Mouse (Mus musculus) heart, embryonic 13.5 days (tissue): ENCODE results near the gene Btn1a1. TPM values are rescaled to one million over a fixed set of nuclear protein-coding genes. Genes with fewer than 3 reads are reported as not detected.

Experiments
- ATAC-seq: fragments of 200-750 bp; cut with Nextera tagmentation; 2 replicates; pipeline ENCODE4 v1.8.0; 2017; ENCODE audit warnings: moderate TSS enrichment; ENCODE audit not compliant: insufficient number of reproducible peaks, low FRiP score, low TSS enrichment; ENCODE audit errors: extremely low read depth
- H3K27ac ChIP-seq: fragments of 300-500 bp; sonication (generic); replicated peaks from 2 replicates; pipeline ENCODE4 v1.5.1; 2015; ENCODE audit warnings: moderate library complexity, mild to moderate bottlenecking, inconsistent platforms
- H3K27me3 ChIP-seq: fragments of 300-500 bp; sonication (generic); replicated peaks from 2 replicates; pipeline ENCODE4 v1.6.1; 2015; ENCODE audit warnings: mild to moderate bottlenecking, inconsistent platforms
- H3K36me3 ChIP-seq: fragments of 300-500 bp; sonication (generic); 2 replicates; pipeline ENCODE4 v1.6.1; 2015; ENCODE audit warnings: mild to moderate bottlenecking, inconsistent platforms
- H3K4me1 ChIP-seq: fragments of 300-500 bp; sonication (generic); 2 replicates; pipeline ENCODE4 v1.6.1; 2015; ENCODE audit warnings: inconsistent platforms
- H3K4me2 ChIP-seq: fragments of 300-500 bp; sonication (generic); 2 replicates; pipeline ENCODE4 v1.6.1; 2015; ENCODE audit warnings: inconsistent platforms, mild to moderate bottlenecking, moderate library complexity
- H3K4me3 ChIP-seq: fragments of 300-500 bp; sonication (generic); 2 replicates; pipeline ENCODE4 v1.5.1; 2015; ENCODE audit warnings: moderate library complexity, mild to moderate bottlenecking, inconsistent platforms
- H3K9ac ChIP-seq: fragments of 300-500 bp; sonication (generic); 2 replicates; pipeline ENCODE4 v1.6.1; 2015; ENCODE audit warnings: inconsistent platforms, mild to moderate bottlenecking, moderate library complexity
- H3K9me3 ChIP-seq: fragments of 300-500 bp; sonication (generic); 2 replicates; pipeline ENCODE4 v1.6.1; 2016; ENCODE audit warnings: inconsistent platforms
- WGBS: fragments of 180-500 bp; shearing (Covaris S2); methylation state at CpG from one replicate; pipeline ENCODE4 v1.1.7; 2015; ENCODE audit warnings: mixed read lengths; 5-methylcytosine and 5-hydroxymethylcytosine counted together
- polyA plus RNA-seq: library from polyadenylated mRNA; unstranded; fragments of >200 nt; fragmentation: Nextera tagmentation; extraction: Ambion mirVana; gene quantifications from 2 replicates; pipeline ENCODE4 v1.2.1, GENCODE M21; 2015

The Btn1a1 gene
- polyA plus RNA-seq, 1 experiment from 2014 or later = 1.1 TPM

DNA sequence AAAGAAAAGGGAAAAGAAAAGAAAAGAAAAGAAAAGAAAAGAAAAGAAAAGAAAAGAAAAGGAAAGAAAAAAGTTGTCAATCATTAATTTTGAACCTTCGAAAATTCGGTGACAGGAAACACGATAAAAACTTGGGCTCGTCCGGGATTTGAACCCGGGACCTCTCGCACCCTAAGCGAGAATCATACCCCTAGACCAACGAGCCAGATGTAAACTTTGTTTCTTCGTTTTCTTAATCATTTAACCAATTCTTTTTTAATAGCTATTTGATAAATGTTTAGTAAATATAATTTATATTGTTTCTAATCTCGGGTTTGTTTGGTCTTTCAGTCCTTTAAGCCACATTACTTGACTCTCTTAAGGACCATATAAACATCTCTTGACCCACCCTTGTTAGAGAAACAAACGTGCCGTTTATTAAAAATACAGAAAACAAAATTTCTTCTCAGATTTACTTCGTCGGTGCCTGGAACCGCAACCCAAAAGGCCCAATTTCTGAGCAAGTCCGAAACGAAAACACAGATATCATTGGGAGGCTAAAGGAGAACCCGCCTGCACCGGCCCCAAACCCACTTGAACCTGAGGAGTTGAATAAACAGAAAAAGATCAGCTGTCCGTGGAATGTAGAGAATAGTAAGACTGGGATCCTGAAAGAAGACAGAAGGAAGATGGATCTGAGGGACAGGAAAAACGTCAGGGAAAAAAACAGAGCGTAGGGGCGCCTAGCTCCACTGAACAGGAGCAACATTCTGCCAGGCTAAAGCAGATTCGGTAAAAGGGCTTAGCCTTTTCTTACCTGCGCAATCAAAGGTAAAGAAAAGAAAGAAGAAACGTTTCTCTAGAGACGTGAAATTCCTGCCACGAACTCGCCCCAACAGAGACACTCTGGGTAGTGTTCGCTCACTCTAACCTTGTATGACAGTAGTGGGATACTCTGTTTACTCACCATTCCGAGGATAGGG is 28.6 kb downstream of the Btn1a1 start:
- H3K27ac ChIP-seq = peak overlapping the region; percentile 82
- ATAC-seq = peak; percentile 11; the same call in 1 of the 2 replicates
- H3K4me3 ChIP-seq = peak overlapping the region; percentile 74
- no peaks in the 10 kb centered on the region for H3K36me3 ChIP-seq
- WGBS = under 1% methylated on average over 32 of the region's 32 CpGs
- no peaks in the 10 kb centered on the region for H3K9me3 ChIP-seq
- peak overlapping the region; percentile 86 for H3K9ac ChIP-seq
- peaks cover 16% of the 10 kb centered on the region for H3K4me1 ChIP-seq
- H3K27me3 ChIP-seq = no peaks in the 10 kb centered on the region
- H3K4me2 ChIP-seq = peak overlapping the region; percentile 82

DNA sequence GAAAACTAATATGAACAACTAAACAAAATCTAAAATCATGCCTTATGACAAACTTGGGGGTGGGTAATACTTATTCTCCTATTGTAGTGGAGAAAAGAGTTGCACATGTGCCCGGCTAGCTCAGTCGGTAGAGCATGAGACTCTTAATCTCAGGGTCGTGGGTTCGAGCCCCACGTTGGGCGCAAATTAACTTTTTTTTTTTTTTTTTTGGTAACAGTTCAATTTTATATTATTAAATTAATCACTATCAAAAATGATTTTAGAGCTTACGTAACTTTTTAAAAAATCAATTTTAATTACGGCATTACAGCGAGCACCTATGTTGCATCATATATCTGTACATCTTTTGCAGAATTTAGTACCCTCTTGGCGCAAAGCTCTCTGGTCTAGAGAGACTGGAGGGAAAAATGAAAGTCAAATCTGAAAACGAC is 29.5 kb downstream of the Btn1a1 start:
- no peak overlapping the region; the same call in 1 of the 2 replicates for H3K27ac ChIP-seq
- peaks cover 16% of the 10 kb centered on the region for H3K4me1 ChIP-seq
- 2% methylated on average over 11 of the region's 11 CpGs for WGBS
- H3K4me3 ChIP-seq = peak overlapping the region; percentile 74
- H3K36me3 ChIP-seq = no peaks in the 10 kb centered on the region
- H3K27me3 ChIP-seq = no peaks in the 10 kb centered on the region
- H3K4me2 ChIP-seq = peak overlapping the region; percentile 82
- ATAC-seq = no peak
- no peaks in the 10 kb centered on the region for H3K9me3 ChIP-seq
- peak overlapping the region; percentile 83; the same call in 1 of the 2 replicates for H3K9ac ChIP-seq

GRCm38 (mm10) chr13:23435676-23436075 is 30.0 kb downstream of the Btn1a1 start:
- H3K9me3 ChIP-seq = no peaks in the 10 kb centered on the region
- peak overlapping the region; percentile 83 for H3K9ac ChIP-seq
- peak overlapping the region; percentile 82 for H3K4me2 ChIP-seq
- peak overlapping the region; percentile 67 for H3K27ac ChIP-seq
- H3K4me1 ChIP-seq = peaks cover 16% of the 10 kb centered on the region
- no peaks in the 10 kb centered on the region for H3K36me3 ChIP-seq
- H3K27me3 ChIP-seq = no peaks in the 10 kb centered on the region
- ATAC-seq = no peak
- peak overlapping the region; percentile 74 for H3K4me3 ChIP-seq
- 1% methylated on average over 12 of the region's 12 CpGs for WGBS

DNA sequence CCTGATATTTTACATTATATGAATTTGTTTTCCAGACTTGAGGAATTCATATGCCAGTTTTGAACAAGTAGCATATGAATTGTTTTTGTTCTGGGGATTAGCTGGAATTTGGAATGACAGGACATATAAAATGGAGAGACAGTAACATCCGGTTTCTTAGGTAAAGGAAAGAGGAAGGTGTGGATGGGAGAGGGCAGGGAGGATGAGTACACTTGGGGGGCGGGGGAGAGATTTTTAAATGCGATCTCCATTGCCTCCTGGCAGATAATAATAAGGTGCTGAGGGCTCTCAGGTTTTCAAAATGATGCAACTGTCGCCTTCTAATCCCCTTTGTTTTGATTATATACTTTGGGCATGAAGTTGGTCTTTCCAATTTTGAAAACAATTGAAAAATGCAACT is 30.5 kb downstream of the Btn1a1 start:
- no peaks in the 10 kb centered on the region for H3K9me3 ChIP-seq
- peak overlapping the region; percentile 67 for H3K27ac ChIP-seq
- 18% methylated on average over 4 of the region's 4 CpGs for WGBS
- no peaks in the 10 kb centered on the region for H3K36me3 ChIP-seq
- H3K27me3 ChIP-seq = no peaks in the 10 kb centered on the region
- H3K4me3 ChIP-seq = peak overlapping the region; percentile 74
- ATAC-seq = no peak
- H3K9ac ChIP-seq = peak overlapping the region; percentile 83
- peaks cover 16% of the 10 kb centered on the region for H3K4me1 ChIP-seq
- H3K4me2 ChIP-seq = peak overlapping the region; percentile 82

- Histone ChIP-seq H3K9me3 (no peaks in the 10 kb centered on the region), H3K27me3 (no peaks in the 10 kb centered on the region), H3K4me1 (peaks cover 23% of the 10 kb centered on the region), H3K36me3 (no peaks in the 10 kb centered on the region), H3K27ac (no peak overlapping the region; the same call in 1 of the 2 replicates), H3K9ac (peak overlapping the region; percentile 56), H3K4me3 (peak overlapping the region; percentile 13), H3K4me2 (peak overlapping the region; percentile 82)
- no peak for ATAC-seq
- WGBS = 19% methylated on average over 7 of the region's 7 CpGs
Observed at GRCm38 (mm10) chr13:23434426-23434825, 31.3 kb downstream of the Btn1a1 start.

DNA sequence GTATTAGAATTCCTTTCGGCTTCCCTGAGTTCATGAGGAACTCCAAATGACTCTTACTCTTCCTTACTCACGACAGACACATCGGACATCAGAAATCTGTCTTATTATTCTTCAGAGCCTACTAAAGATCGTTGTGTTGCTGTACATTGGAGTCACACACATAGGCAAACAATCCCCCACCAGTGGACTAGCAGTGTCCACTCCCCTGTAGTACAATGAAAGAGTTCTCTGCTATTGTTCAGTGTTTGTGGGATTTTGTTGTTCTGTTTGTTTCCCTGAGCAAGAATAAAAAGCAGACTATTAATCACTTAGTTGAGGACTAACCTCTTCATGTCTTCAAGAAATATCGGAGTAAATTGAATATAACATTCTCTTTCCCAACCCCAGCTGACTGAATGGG is 31.9 kb downstream of the Btn1a1 start:
- no peak for ATAC-seq
- 57% methylated on average over 5 of the region's 5 CpGs for WGBS
- H3K4me1 ChIP-seq = peaks cover 29% of the 10 kb centered on the region
- no peaks in the 10 kb centered on the region for H3K9me3 ChIP-seq
- H3K27me3 ChIP-seq = no peaks in the 10 kb centered on the region
- H3K36me3 ChIP-seq = no peaks in the 10 kb centered on the region
- H3K9ac ChIP-seq = no peak overlapping the region
- H3K4me2 ChIP-seq = peak overlapping the region; percentile 82
- H3K4me3 ChIP-seq = no peak overlapping the region
- no peak overlapping the region for H3K27ac ChIP-seq

DNA sequence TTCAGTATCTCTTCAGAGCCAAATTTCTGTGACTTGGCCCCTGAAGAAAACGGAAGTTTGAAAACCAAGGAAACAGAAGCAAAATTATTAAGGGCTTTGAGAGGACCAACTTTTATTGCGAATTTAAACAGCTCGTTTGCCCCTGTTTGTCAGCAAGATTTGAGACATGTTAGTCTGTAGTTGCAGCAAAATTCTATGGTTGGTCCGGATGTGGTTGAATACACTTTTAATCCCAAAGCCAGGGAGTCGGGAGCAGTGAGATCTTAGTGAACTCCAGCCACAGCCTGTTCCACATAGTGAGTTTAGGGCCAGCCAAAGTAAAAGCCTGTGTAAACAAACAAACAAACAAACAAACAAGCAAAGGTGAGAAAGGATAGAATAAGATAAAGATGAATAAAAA is 32.5 kb downstream of the Btn1a1 start:
- H3K9me3 ChIP-seq = no peaks in the 10 kb centered on the region
- peak overlapping the region; percentile 74 for H3K9ac ChIP-seq
- peak overlapping the region; percentile 66 for H3K4me3 ChIP-seq
- H3K36me3 ChIP-seq = no peaks in the 10 kb centered on the region
- peak overlapping the region; percentile 95; the same call in 1 of the 2 replicates for H3K27ac ChIP-seq
- peaks cover 29% of the 10 kb centered on the region for H3K4me1 ChIP-seq
- H3K27me3 ChIP-seq = no peaks in the 10 kb centered on the region
- ATAC-seq = no peak
- WGBS = 10% methylated on average over 5 of the region's 5 CpGs
- peak overlapping the region; percentile 82 for H3K4me2 ChIP-seq

GRCm38 (mm10) chr13:23432562-23433201 is 33.0 kb downstream of the Btn1a1 start:
- peaks cover 29% of the 10 kb centered on the region for H3K4me1 ChIP-seq
- peak overlapping the region; percentile 83 for H3K9ac ChIP-seq
- H3K36me3 ChIP-seq = 0 out of 2 replicates have a peak, but pooled peaks cover under 1% of the 10 kb centered on the region
- H3K4me3 ChIP-seq = peak overlapping the region; percentile 66
- no peaks in the 10 kb centered on the region for H3K9me3 ChIP-seq
- WGBS = under 1% methylated on average over 28 of the region's 28 CpGs
- H3K27ac ChIP-seq = peak overlapping the region; percentile 95
- H3K27me3 ChIP-seq = no peaks in the 10 kb centered on the region
- peak; percentile 82 for ATAC-seq
- peak overlapping the region; percentile 82 for H3K4me2 ChIP-seq

GRCm38 (mm10) chr13:23431351-23431771 is 34.3 kb downstream of the Btn1a1 start:
- H3K36me3 ChIP-seq = peaks cover 3% of the 10 kb centered on the region; the same call in 1 of the 2 replicates
- H3K9ac ChIP-seq = peak overlapping the region; percentile 83
- H3K9me3 ChIP-seq = no peaks in the 10 kb centered on the region
- H3K4me1 ChIP-seq = peaks cover 37% of the 10 kb centered on the region
- H3K27ac ChIP-seq = peak overlapping the region; percentile 95
- under 1% methylated on average over 15 of the region's 15 CpGs for WGBS
- peak overlapping the region; percentile 66 for H3K4me3 ChIP-seq
- ATAC-seq = peak; percentile 35
- H3K27me3 ChIP-seq = no peaks in the 10 kb centered on the region
- H3K4me2 ChIP-seq = peak overlapping the region; percentile 82

- ATAC-seq = peak; percentile 62; the same call in 1 of the 2 replicates
- H3K9ac ChIP-seq = peak overlapping the region; percentile 83
- H3K4me1 ChIP-seq = peaks cover 40% of the 10 kb centered on the region
- H3K4me3 ChIP-seq = peak overlapping the region; percentile 66
- H3K9me3 ChIP-seq = no peaks in the 10 kb centered on the region
- WGBS = under 1% methylated on average over 17 of the region's 17 CpGs
- H3K27me3 ChIP-seq = no peaks in the 10 kb centered on the region
- H3K4me2 ChIP-seq = peak overlapping the region; percentile 82
- peaks cover 3% of the 10 kb centered on the region; the same call in 1 of the 2 replicates for H3K36me3 ChIP-seq
- H3K27ac ChIP-seq = peak overlapping the region; percentile 95
Observed at GRCm38 (mm10) chr13:23430734-23431133, 35.0 kb downstream of the Btn1a1 start.

GRCm38 (mm10) chr13:23429771-23430380 is 35.8 kb downstream of the Btn1a1 start:
- Histone ChIP-seq H3K4me3 (peak overlapping the region; percentile 66), H3K36me3 (peaks cover 3% of the 10 kb centered on the region; the same call in 1 of the 2 replicates), H3K27ac (peak overlapping the region; percentile 95), H3K9me3 (no peaks in the 10 kb centered on the region), H3K9ac (peak overlapping the region; percentile 83), H3K27me3 (no peaks in the 10 kb centered on the region), H3K4me1 (peaks cover 39% of the 10 kb centered on the region), H3K4me2 (peak overlapping the region; percentile 82)
- WGBS = 35% methylated on average over 10 of the region's 10 CpGs
- ATAC-seq = no peak
